Mouse (Mus musculus) adrenal gland, postnatal 36 days (tissue): ENCODE data around the gene Gm20458. TPM values are rescaled to one million over a fixed set of nuclear protein-coding genes. Genes with fewer than 3 reads are reported as not detected.

Experiments
- DNase-seq, 2 experiments: peaks; one replicate each; pipeline ENCODE4 v3.0.0; 2021; ENCODE audit warnings: mixed read lengths in 1 of 2
- total RNA-seq, 2 experiments: library from RNA; stranded (reverse); gene quantifications; 2 replicates each; pipeline ENCODE4 v1.2.3; 2021

Gm20458 gene
- total RNA-seq, 2 experiments from 2014 or later = 5.0 to 8.4 TPM

DNA sequence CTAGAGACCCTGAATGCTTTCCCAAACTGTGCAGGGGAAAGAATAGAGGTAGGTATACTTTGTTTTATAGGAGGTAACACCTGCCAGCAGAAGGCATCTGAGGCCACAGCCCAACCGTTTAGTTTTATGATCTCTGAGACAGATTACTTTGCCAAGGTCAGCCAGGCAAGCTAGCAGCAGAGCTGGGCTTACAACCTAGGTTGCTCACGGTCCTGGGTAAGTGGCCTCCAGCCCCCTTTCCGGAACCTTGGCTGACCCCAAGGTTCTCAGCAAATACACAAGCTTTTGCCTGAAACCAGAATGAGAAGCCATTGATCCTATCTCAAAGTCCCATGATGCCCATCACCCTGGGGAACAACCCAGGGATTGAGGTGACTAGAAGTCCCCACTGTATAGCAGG lies 26.1 kb upstream of the Gm20458 start:
- peak in 1 of 2 experiments; percentile 15 for DNase-seq

DNA sequence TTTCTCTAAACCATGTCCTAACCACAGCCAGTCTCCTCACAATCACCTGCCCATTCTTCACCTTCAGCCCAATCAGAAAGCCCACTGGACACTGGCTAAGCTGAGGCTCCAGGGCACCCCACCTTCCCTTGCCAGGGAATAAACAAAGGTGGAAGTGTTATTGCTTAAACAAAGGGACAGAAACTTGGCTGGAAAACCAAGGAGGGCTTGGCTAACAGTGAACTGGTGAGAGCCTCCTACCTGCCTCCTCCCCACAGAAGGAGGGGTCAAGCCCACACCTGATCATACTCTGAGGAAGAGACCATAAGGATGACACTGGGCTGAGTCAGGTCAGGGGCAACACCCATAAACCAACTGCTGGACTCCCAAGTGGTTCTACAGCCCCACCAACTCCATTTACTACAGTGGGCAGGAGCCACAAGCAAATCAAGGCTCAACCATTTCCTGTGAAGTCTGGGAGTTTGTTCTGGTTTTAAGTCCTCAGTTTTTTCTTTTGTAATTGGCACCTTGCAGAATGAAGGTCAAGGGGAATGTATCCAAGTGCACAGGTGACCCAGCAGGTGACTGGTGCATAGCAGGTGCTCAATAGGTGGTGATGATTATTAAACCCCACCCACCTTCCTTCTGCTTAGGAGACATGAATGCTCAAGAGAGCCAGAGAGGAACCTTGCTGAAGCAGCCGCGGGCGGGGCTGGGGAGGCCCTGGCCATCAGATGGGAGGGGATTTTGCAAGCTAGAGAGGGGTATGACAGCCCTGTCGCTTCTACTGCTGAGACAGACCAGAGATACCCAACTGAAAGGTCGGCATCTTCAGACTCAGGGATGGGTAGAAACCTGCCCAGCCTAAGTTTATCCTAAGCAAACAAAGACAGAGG lies 25.3 kb upstream of the Gm20458 start:
- DNase-seq = no peak

DNA sequence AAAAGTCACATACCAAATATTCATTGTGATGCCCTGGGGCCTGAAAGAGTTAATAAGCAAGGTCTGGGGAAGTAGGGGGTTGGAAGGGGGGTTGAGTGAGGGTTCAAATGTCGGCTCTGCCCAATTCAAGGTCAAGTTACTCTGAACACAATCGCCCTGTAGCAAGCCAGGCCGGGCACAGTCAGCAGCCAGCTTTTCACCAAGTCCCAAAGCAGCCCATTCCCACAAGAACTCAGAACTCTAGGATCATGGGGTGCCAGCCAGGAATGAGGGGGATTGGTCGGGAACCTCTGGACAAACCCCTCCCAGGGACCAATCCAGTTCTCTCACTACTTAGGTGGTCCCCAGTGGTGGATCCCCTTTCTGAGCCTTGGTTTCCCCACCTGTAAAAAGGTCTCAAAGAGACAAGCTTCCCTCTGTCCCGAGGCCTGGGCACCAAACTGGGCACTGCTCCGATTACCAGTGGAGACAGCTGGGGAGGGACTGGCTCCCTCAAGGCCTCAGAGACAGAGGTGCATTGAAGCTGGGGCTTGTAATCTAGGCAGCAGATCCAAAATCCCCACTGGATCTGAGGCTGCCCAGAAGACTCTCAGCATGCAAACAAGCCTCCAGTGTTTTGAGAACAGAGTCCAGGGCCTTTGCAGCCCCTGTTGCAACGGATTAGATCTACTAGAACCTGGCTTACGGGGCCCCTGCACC lies 24.4 kb upstream of the Gm20458 start:
- peak in 1 of 2 experiments; percentile 12 for DNase-seq

DNA sequence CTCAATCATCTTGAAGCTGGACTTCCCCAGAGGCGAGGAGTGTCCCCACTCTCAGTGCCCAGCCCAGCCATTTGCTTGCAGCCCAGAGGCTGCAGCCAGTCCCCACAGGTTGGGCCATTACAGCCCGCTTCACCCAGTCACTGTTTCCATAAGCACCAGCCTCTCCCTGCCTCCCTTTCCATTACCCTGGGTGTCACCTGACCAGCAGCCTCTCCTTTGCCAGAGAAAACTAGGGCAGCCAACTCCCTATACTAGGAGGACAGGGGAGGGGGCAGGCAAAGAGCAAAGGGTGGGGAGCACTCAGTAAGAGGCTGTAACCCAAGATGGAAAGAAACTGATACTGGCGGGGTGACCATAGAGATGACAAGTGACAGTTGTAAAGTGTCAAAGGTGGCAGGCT lies 23.8 kb upstream of the Gm20458 start:
- DNase-seq = peak in 1 of 2 experiments; percentile 50

DNA sequence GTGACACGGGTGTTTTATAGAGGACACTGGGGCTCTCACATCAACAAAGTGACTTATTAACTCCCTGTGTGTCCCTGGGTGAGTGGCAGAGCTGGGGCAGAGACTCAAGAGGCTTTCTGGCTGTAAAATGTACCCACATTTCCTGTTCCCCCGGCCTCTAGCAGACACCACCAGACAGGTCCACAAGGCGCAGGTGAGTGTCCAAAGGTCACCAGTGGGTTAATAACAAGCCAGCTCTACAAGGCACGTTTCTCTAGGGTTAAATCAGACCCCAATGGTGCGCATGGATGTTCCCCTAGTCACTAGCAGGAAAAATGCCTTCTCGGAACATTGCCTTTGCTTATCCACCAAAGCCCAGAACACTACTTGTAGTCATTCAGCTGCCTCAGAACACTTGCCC lies 23.1 kb upstream of the Gm20458 start:
- DNase-seq = no peak

DNA sequence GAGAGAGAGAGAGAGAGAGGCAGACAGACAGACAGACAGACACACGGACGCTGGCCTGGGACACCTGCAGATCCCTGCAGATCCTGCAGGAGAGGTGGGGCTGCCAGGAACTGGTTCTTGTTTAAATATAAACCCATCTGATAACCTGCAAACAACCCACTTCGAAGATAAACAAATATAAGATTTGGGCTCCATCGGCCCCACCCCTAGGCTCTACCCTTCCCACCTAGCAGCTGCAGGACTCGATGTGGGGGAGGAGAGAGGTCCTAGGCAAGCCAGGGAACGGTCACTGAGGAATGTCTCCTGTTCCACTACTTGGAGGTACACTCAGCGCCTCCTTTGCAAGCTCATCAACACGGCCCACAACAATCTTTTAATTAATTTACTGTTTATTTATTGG lies 22.5 kb upstream of the Gm20458 start:
- DNase-seq = no peak

DNA sequence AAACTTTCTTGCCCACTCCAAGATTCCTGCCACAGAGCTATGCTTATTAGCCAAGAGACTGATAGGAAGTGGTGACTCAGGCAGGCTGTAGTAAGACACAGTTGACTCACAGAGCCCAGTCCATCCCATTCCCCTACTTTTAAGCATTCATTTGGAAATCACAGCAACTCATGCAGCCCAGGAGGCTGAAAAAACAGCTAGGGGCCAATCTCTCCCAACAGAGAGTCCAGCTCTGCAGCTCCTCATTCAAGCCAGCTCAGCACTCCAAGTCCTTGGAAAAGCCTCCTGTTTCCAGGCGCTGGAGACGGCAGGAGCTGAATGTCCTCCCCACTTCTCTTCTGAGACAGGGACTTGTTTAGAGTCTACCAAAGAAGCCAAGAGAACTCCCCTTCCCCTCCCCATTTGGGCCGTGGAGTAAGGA lies 21.8 kb upstream of the Gm20458 start:
- peak in 1 of 2 experiments; percentile 44 for DNase-seq

DNA sequence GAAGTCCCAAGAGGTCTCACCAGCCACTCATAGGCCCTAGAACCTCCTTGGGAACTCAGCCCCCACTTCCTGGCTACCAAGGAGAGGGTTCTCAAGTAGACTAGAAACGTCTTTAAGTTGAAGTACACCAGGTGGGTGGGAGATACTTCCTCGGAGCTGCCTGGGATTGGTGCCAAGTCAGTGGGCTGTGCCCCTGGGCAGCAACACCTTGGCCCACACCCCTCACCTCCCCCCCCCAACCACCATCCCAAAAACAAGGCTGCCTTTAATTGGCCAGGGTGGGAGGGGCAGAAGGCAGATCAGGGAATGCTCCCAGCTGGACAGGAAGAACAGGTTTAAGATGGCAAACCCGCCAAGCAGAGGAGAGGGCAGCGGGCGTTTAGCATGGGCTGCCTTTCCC lies 20.5 kb upstream of the Gm20458 start:
- DNase-seq = no peak

DNA sequence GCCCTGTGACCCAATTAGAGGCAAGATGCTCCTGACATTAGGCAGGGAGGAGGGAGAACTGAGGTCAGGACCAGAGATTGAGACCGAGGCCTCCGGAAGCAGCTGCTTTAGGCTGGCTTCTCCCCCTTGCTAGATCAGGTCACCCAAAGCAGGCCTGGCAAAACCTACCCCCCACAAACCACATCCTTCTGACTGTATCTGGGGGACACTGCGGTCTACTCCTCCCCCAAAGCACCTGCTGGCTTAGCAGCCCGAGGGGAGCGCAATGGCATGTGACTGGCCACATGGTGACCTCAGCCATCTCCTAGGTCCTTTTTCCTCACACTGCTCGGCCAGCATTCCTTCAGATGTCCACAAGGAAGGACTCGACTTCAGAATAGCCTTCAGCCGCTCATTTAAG lies 19.6 kb upstream of the Gm20458 start:
- peak in 1 of 2 experiments; percentile 29 for DNase-seq

DNA sequence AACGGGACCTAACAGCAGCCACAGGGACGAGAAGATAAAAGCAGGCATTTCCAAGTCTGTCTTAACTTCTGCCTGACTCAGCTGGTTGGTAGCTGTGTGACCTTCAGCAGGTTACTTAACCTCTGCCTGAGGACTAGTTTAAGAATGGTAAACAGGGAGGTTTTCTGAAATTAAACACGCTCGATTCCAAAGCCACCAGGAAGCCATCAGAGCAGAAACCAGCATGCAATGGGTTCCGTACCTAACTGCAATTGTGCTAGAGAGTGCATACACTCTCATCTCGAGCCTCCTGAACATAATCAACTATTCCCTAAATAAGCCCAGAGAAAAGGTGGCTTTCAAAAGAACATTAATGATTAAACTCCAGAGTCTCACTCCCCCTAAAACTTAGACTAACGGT lies 19.0 kb upstream of the Gm20458 start:
- DNase-seq = no peak

DNA sequence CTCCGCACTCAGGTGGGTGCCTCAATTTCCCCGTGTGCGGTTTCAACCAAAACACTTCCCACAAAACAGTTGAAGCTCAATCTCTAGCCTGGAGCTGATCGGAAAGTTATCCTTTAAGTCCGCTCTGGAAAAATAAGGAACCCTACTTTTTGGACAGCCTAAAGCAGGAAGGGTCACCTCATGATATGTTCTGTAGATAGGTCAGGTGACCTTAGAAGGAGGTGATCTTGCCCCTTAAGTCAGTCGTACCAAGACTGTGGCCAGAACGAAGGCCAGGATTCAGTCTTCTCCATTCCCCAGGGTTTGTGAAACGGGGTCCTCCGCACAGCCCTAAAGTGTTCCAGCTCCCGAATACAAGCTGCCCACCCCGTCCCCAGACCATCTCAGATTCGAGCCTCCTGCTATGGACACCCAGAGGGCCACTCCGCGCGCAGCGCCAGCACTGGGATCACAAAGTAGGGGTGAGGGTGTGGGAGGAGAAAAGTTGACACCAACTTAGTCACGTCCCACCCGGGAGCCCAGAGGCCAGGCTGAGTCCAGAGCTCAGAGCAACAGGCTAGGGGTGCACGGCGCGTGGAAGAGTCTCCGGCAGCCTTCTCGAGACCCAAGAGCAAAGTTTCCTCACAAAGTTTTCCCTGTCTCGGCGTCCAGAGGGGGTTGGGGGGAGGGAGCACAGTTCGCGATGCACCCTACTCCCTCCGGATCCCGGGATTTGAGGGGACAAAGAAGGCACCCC lies 18.3 kb upstream of the Gm20458 start:
- peak; percentile 75 to 78 for DNase-seq

DNA sequence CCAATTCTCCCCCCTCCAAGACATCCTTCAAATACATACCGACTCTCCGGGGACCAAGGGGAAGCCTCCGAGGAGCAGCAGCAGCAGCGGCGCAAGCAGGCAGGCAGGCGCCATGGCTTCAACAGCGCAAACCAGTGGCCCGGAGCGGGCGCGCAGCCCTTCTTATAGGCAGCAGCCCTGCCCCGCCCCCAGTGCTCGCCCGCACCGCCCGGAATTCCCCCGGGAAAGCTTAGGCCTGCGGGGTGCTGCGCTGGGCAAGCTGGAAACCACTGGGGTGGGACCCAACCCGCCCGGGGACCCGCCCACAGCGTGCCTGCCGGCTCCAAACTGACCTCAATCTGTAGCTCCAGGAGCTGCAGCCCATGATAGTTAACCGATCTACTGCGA lies 17.7 kb upstream of the Gm20458 start:
- peak; percentile 94 to 95 for DNase-seq

DNA sequence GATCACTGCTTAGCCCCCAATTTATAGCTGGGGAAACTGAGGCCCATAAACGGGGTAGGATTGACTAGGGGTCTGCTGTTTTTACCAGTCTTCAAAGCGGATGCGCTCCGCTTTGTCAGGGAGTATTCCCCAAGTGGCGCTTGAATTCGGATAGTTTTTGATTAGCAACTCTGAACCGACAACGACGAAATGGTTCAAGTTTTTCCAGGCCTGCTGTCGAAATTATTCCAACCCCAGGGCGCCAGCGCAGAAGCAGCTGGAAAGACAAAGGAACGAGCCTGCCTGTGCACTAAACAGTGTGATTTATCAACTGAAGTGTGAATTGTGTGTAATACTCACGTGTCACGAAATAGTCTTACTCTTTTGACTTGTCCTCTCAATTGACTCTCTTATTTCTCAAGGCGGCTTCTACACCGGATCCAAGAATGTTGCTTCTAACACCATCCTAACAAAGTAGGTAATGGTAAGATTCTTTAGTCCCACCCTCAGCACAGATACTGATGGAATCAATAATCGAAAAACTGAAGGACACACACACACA lies 17.2 kb upstream of the Gm20458 start, which contains the start of gene Sdc4:
Gene Sdc4, minus strand, starts transcription at position 428 of the 541 bp plus-strand sequence.
- DNase-seq = peak in 1 of 2 experiments; percentile 24

DNA sequence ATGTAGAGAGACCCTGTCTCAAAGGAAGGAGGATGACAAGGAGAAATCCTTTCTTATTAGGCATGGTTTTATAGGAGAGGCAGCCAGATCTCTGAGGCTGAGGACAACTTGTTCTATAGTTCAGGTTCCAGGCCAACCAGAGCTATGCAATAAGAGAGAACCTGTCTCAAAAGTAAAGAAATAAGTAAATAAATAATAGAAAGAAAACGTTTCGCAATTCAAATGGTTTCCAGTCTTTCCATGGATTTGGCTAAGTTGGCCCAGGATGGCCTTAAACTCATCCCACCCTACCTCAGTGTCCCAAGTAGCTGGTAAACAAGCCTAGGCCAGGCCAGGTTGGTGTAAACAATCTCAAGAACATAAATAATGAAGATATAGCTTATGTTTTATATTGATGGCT lies 16.1 kb upstream of the Gm20458 start:
- DNase-seq = no peak

DNA sequence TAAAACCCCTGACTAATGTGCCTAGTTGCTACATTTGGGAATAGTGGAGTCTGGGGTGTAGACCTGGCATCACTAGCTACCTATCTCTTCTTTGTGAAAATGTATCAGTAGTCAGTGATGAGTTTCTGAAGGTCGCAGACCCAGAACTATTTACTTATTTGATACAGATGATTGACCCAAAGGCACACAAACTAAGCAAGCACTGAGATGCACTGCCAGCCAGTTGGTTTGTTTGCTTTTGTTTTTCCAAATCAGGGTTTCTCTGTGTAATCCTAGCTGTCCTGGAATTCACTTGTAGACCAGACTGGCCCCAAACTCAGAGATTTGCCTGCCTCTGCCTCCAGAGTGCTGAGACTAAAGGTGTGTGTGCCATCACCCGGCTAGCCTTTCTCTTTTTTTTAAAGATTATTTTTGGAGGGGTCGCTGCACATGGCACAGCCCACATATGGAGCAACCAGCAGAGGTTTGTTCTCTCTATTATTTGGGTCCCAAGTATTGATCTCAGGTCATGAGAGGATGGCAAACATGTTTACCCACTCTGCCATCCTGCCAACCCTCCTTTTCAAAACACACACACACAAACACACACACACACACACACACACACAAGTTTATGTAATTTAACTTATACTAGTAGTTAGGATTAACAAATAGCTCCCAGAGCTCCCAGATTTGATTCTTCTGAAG lies 15.2 kb upstream of the Gm20458 start:
- no peak for DNase-seq

DNA sequence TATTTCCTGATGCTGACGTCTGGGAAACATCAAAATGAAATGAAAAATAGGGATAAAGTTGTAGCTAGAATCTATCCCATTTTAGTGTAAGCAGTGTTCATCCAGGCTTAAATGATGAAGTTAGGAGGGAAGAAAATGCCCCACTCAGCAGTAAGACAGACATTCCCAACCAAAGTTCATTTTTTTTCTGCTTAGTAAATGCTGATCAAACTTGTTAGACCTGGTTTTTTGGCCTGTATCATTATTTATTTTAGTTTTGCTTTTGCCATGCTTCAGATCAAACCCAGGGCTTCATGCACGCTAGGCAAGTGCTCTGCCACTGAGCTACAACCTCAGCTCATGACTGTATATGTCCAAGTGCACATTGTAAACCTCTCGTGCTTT lies 14.7 kb upstream of the Gm20458 start:
- DNase-seq = no peak

DNA sequence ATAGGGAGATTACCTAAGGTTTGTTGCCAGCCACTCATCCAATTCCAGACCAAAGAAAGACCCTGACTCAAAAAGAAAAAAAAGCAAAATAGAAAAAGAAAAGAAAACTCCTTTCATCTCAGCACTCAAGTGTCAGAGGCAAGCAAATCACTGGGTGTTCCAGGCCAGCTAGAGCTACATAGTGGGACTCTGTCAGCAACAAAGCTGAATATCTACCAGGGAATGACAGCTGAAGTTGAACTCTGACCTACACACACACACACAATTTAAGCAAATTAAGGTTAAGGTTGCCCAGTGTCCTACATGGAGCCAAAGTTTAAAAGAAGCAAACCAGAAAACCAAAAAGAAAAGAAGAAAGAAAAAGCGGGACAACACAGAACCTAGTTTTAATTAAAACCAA lies 12.6 kb upstream of the Gm20458 start:
- DNase-seq = no peak

DNA sequence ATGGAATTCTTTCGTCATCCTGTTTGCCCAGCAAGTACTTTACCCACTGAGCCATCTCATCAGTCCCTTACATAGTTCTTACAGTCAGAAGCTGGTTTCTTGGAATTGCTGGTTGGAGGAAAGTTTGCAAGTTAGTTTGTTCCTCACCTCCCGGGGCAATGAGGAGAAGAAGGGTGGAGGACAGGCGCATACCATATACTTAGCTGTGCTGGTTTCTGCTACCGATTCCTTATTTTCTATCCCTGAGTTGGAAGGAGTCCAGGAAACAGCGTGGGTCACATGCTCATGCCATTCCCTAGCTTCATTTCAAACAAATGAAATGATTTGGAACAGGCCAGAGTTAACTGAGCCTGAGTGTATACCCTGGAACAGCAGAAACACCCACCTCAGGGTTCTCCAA lies 11.8 kb upstream of the Gm20458 start:
- DNase-seq = no peak

DNA sequence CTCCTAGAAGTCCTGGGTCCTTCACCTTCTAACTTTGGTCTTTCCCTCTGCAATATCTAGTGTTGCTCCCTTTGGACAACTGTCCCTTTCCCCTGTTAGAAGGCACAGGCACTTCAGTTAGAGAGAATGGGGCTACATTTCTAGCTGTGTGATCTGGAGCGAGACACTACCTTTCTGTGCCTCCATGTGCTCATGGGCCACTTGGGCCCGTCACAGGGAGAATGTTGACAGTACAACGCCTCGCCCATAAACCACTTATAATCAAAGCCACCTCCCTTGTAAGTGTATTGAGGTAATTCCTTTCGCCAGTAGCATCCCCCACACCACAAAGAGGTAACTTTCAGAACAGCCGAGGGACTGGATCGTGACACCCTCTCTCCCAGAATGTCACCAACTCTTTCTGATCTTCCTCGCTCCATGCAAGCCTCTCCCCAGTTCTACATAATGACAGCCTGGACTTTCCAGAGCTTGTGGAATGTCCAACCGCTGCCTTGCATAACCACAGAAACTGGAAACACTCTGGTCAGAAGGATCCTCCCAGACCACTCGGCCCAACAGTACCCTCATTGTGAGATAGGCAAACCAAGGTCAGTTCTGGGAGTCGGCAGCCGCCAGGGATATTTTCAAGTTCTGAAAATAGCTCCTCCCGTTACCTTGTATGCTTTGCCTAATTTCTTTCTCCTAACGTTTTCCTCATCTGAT lies 11.3 kb upstream of the Gm20458 start:
- no peak for DNase-seq

DNA sequence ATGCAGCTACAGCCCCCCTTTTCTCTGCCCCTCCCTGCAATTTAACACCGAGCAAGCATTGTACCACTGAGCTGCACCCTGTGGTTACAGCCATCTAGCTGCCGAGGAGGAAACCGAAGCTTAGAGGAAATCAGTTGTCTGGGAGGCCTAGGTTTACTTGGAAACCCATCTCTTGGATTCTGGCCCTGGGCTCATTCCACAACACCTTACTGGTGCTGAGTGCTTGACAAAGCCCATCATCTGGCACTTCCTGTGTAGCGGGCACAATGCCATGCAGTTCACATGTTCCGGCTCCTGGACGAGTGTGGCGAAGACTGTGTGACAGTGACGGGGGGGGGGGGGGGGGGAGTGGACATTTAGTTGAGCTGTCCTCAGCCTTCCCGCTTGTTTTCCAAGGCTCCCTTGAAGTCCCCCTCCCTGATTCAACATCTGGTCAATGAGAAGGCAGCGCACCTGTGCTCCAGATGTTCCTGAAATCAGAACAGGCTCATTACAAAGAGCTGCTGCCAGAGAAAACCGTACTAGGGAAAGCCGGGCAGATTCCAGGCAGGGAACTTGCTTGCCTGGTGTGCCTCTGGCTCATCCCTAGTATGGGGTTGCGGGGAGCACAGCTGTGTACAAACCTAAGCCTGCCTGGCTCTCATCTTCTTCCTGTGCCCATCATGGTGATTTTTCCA lies 8.6 kb upstream of the Gm20458 start:
- no peak for DNase-seq
